ENCODE assay signal across 24 mouse cellular contexts in the genomic region with DNA sequence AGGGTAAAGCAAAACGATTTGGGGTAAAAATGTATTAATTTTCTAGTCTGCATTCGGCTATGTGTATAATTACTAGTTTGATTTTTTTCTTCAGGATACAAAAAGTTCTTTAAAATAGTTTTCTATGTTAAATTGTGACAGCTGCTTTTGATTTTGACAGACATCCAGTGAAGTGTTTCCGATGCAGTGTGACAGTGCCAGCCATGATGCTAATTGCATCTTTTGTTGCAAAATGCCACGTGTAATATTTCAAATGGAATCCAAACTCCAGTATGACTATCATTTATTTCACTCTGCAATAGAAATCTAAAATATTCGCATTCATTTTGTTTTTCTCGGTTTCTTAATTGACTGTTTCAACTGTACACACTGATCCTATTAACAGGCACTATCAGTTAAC.
DNase-seq lines count a peak whose midpoint lies in the region; ATAC-seq lines count a peak whose summit lies in the region.
"Had no signal": no experiment of that assay in that cellular context is flagged by ENCODE, and none has a peak within 500 bp of the region (broad histone marks: within the 10 kb centered on the region; RNA-seq: fewer than 3 reads in every experiment).

No protein-coding gene starts in this region.

- ATAC-seq in forebrain, embryonic 14.5 days, result peak; percentile 57
- no peak for ATAC-seq in forebrain, embryonic 11.5 days (replicated peaks; ENCODE audit: low FRiP score)
- peak; percentile 64 for ATAC-seq in forebrain, embryonic 16.5 days
- no peak for ATAC-seq in forebrain, embryonic 12.5 days (ENCODE audit: low FRiP score)
- ATAC-seq: activated CD4-positive, CD25-positive, alpha-beta regulatory T cell, adult 4 months; CD4-positive, CD25-positive, alpha-beta regulatory T cell, adult 4 months; Patski had no signal

- H3K4me1 ChIP-seq in forebrain, embryonic 14.5 days (ENCODE audit: control insufficient read depth, insufficient read depth, low read length), result no peaks in the 10 kb centered on the region
- H3K4me1 ChIP-seq in forebrain, embryonic 11.5 days (replicated peaks; ENCODE audit: control insufficient read depth, insufficient read depth, low read length), result no peaks in the 10 kb centered on the region
- no peaks in the 10 kb centered on the region for H3K4me1 ChIP-seq in forebrain, embryonic 16.5 days (replicated peaks; ENCODE audit: control insufficient read depth, insufficient read depth, low read length)
- H3K4me1 ChIP-seq in forebrain, embryonic 12.5 days, result no peaks in the 10 kb centered on the region
- H3K4me1 ChIP-seq: embryonic facial prominence, embryonic 13.5 days; embryonic facial prominence, embryonic 15.5 days had no signal

- no peak overlapping the region for H3K4me2 ChIP-seq in forebrain, embryonic 14.5 days (ENCODE audit: low read length)
- H3K4me2 ChIP-seq in forebrain, embryonic 11.5 days (ENCODE audit: low read depth, low read length, severe bottlenecking), result no peak overlapping the region
- no peak overlapping the region for H3K4me2 ChIP-seq in forebrain, embryonic 16.5 days (ENCODE audit: low read length)
- no peak overlapping the region for H3K4me2 ChIP-seq in forebrain, embryonic 12.5 days
- H3K4me2 ChIP-seq: embryonic facial prominence, embryonic 13.5 days; embryonic facial prominence, embryonic 15.5 days had no signal

- no peaks in the 10 kb centered on the region for H3K27me3 ChIP-seq in forebrain, embryonic 14.5 days (replicated peaks; ENCODE audit: control insufficient read depth, insufficient read depth, low read length)
- H3K27me3 ChIP-seq in forebrain, embryonic 11.5 days (ENCODE audit: control insufficient read depth, insufficient read depth, low read length), result no peaks in the 10 kb centered on the region
- H3K27me3 ChIP-seq in forebrain, embryonic 16.5 days (replicated peaks; ENCODE audit: control insufficient read depth, insufficient read depth, low read length), result no peaks in the 10 kb centered on the region
- H3K27me3 ChIP-seq in forebrain, embryonic 12.5 days, result no peaks in the 10 kb centered on the region
- H3K27me3 ChIP-seq: CH12.LX; embryonic facial prominence, embryonic 13.5 days; embryonic facial prominence, embryonic 15.5 days; Patski had no signal

- H3K9me3 ChIP-seq in forebrain, embryonic 14.5 days (replicated peaks; ENCODE audit: control insufficient read depth, low read length), result no peaks in the 10 kb centered on the region
- H3K9me3 ChIP-seq in forebrain, embryonic 11.5 days (ENCODE audit: control insufficient read depth, low read length), result no peaks in the 10 kb centered on the region
- H3K9me3 ChIP-seq in forebrain, embryonic 16.5 days (ENCODE audit: control insufficient read depth, low read length), result no peaks in the 10 kb centered on the region
- H3K9me3 ChIP-seq in forebrain, embryonic 12.5 days, result no peaks in the 10 kb centered on the region
- H3K9me3 ChIP-seq: embryonic facial prominence, embryonic 13.5 days; embryonic facial prominence, embryonic 15.5 days; G1E had no signal

- no peaks in the 10 kb centered on the region for H3K36me3 ChIP-seq in forebrain, embryonic 14.5 days (ENCODE audit: control insufficient read depth, insufficient read depth, low read length)
- H3K36me3 ChIP-seq in forebrain, embryonic 11.5 days (ENCODE audit: control insufficient read depth, insufficient read depth, low read length), result no peaks in the 10 kb centered on the region
- H3K36me3 ChIP-seq in forebrain, embryonic 16.5 days (ENCODE audit: control insufficient read depth, insufficient read depth), result no peaks in the 10 kb centered on the region
- H3K36me3 ChIP-seq in forebrain, embryonic 12.5 days (replicated peaks), result no peaks in the 10 kb centered on the region
- H3K36me3 ChIP-seq: embryonic facial prominence, embryonic 13.5 days; embryonic facial prominence, embryonic 15.5 days; G1E had no signal

- WGBS in forebrain, embryonic 14.5 days, result 66% methylated on average over 6 of the region's 6 CpGs
- 77% methylated on average over 6 of the region's 6 CpGs for WGBS in forebrain, embryonic 11.5 days
- 45% methylated on average over 6 of the region's 6 CpGs for WGBS in forebrain, embryonic 16.5 days
- 70% methylated on average over 6 of the region's 6 CpGs for WGBS in forebrain, embryonic 12.5 days

- H3K4me3 ChIP-seq in forebrain, embryonic 14.5 days (ENCODE audit: low read depth, low read length), result no peak overlapping the region
- H3K4me3 ChIP-seq in forebrain, embryonic 11.5 days (ENCODE audit: low read depth, low read length), result no peak overlapping the region
- H3K4me3 ChIP-seq in forebrain, embryonic 16.5 days (replicated peaks; ENCODE audit: low read length), result no peak overlapping the region
- no peak overlapping the region for H3K4me3 ChIP-seq in forebrain, embryonic 12.5 days (replicated peaks)
- H3K4me3 ChIP-seq: embryonic facial prominence, embryonic 13.5 days; embryonic facial prominence, embryonic 15.5 days; erythroblast, embryonic 14.5 days; gastrocnemius, adult 2 months had no signal

- H3K9ac ChIP-seq in forebrain, embryonic 14.5 days (ENCODE audit: low read length), result no peak overlapping the region
- no peak overlapping the region for H3K9ac ChIP-seq in forebrain, embryonic 11.5 days (ENCODE audit: low read length)
- H3K9ac ChIP-seq in forebrain, embryonic 16.5 days (replicated peaks; ENCODE audit: low read depth, low read length), result no peak overlapping the region
- H3K9ac ChIP-seq in forebrain, embryonic 12.5 days, result no peak overlapping the region
- H3K9ac ChIP-seq: embryonic facial prominence, embryonic 13.5 days; embryonic facial prominence, embryonic 15.5 days had no signal

- DNase-seq in forebrain, embryonic 14.5 days (ENCODE audit: low spot score), result peak; percentile 49
- DNase-seq in forebrain, embryonic 11.5 days (ENCODE audit: low spot score), result no peak
- peak; percentile 10 for DNase-seq in brain, adult 2 months (ENCODE audit: low read depth, low spot score)
- DNase-seq in layer of hippocampus, adult 8-10 months (ENCODE audit: low spot score in 2 of 2), result no peak
- DNase-seq: adrenal gland, adult 8-10 months; adrenal gland, postnatal 14 days; adrenal gland, postnatal 36 days; B cell, adult 2 months; cerebellum, adult 11-12 months; cerebellum, adult 2 months; cerebellum, adult 9-10 months; cerebellum, postnatal 10 days; cerebellum, postnatal 25 days; gastrocnemius, adult 2 months had no signal

- no peak overlapping the region for H3K27ac ChIP-seq in forebrain, embryonic 14.5 days (ENCODE audit: low read depth, low read length)
- H3K27ac ChIP-seq in forebrain, embryonic 11.5 days (ENCODE audit: low read depth, low read length), result no peak overlapping the region
- H3K27ac ChIP-seq in forebrain, embryonic 16.5 days (ENCODE audit: low read length), result no peak overlapping the region
- H3K27ac ChIP-seq in forebrain, embryonic 12.5 days, result no peak overlapping the region
- H3K27ac ChIP-seq: embryonic facial prominence, embryonic 13.5 days; embryonic facial prominence, embryonic 15.5 days; gastrocnemius, adult 2 months had no signal

Comparison
In these comparisons a context has a peak if more than half of its experiments do, and no peak if none do; other contexts are left out.
1. ATAC-seq: peak in forebrain, embryonic 14.5 days (single experiment) and forebrain, embryonic 16.5 days (single experiment); none in forebrain, embryonic 11.5 days (single experiment) and forebrain, embryonic 12.5 days (single experiment).
2. DNase-seq: peak in forebrain, embryonic 14.5 days (single experiment) and brain, adult 2 months (single experiment); none in forebrain, embryonic 11.5 days (single experiment) and layer of hippocampus, adult 8-10 months (0 of 2).